Mouse (Mus musculus): Measurements from ENCODE around the gene Crybb3. TPM values are rescaled to one million over a fixed set of nuclear protein-coding genes. Genes with fewer than 3 reads are reported as not detected.

The Crybb3 gene
- polyA plus RNA-seq, 1 experiment from 2014 or later = 1.8 TPM

GRCm38 (mm10) chr5:113100422-113100821, 19.0 kb upstream of the Crybb3 start:
- H3K9me3 ChIP-seq = no peaks in the 10 kb centered on the region
- H3K36me3 ChIP-seq = peaks cover 10% of the 10 kb centered on the region
- 81% methylated on average over 11 of the region's 11 CpGs for WGBS
- H3K4me2 ChIP-seq = no peak overlapping the region
- no peak overlapping the region for H3K4me3 ChIP-seq
- no peak overlapping the region for H3K9ac ChIP-seq
- no peak for ATAC-seq (ENCODE audit: insufficient number of reproducible peaks, low FRiP score, low TSS enrichment, low read depth)
- H3K27ac ChIP-seq = no peak overlapping the region
- no peaks in the 10 kb centered on the region for H3K27me3 ChIP-seq
- peaks cover 4% of the 10 kb centered on the region; the same call in 1 of the 2 replicates for H3K4me1 ChIP-seq

- no peak overlapping the region for H3K4me3 ChIP-seq
- 0 out of 2 replicates have a peak, but pooled peaks have one; percentile 22 for ATAC-seq (ENCODE audit: insufficient number of reproducible peaks, low FRiP score, low TSS enrichment, low read depth)
- 23% methylated on average over 1 of the region's 1 CpGs for WGBS
- H3K27me3 ChIP-seq = no peaks in the 10 kb centered on the region
- H3K9ac ChIP-seq = no peak overlapping the region
- no peak overlapping the region for H3K4me2 ChIP-seq
- H3K36me3 ChIP-seq = peaks cover 16% of the 10 kb centered on the region
- 0 out of 2 replicates have a peak, but pooled peaks cover 4% of the 10 kb centered on the region for H3K4me1 ChIP-seq
- no peak overlapping the region for H3K27ac ChIP-seq
- H3K9me3 ChIP-seq = no peaks in the 10 kb centered on the region
Observed at GRCm38 (mm10) chr5:113099546-113099945, 18.2 kb upstream of the Crybb3 start.

GRCm38 (mm10) chr5:113097551-113097950, 16.2 kb upstream of the Crybb3 start:
- H3K27me3 ChIP-seq = no peaks in the 10 kb centered on the region
- no peak overlapping the region for H3K4me3 ChIP-seq
- H3K4me2 ChIP-seq = no peak overlapping the region
- H3K9me3 ChIP-seq = no peaks in the 10 kb centered on the region
- no peak overlapping the region for H3K27ac ChIP-seq
- no peak overlapping the region for H3K9ac ChIP-seq
- ATAC-seq (ENCODE audit: insufficient number of reproducible peaks, low FRiP score, low TSS enrichment, low read depth) = no peak
- 89% methylated on average over 17 of the region's 17 CpGs for WGBS
- peaks cover 21% of the 10 kb centered on the region for H3K36me3 ChIP-seq
- no peaks in the 10 kb centered on the region for H3K4me1 ChIP-seq

- H3K9me3 ChIP-seq = no peaks in the 10 kb centered on the region
- no peak for ATAC-seq (ENCODE audit: insufficient number of reproducible peaks, low FRiP score, low TSS enrichment, low read depth)
- H3K27me3 ChIP-seq = no peaks in the 10 kb centered on the region
- no peak overlapping the region for H3K4me2 ChIP-seq
- no peak overlapping the region for H3K27ac ChIP-seq
- 91% methylated on average over 18 of the region's 18 CpGs for WGBS
- peaks cover 41% of the 10 kb centered on the region for H3K36me3 ChIP-seq
- peaks cover 3% of the 10 kb centered on the region; the same call in 1 of the 2 replicates for H3K4me1 ChIP-seq
- H3K9ac ChIP-seq = no peak overlapping the region
- no peak overlapping the region for H3K4me3 ChIP-seq
Observed at GRCm38 (mm10) chr5:113095456-113095855, 14.1 kb upstream of the Crybb3 start.

DNA sequence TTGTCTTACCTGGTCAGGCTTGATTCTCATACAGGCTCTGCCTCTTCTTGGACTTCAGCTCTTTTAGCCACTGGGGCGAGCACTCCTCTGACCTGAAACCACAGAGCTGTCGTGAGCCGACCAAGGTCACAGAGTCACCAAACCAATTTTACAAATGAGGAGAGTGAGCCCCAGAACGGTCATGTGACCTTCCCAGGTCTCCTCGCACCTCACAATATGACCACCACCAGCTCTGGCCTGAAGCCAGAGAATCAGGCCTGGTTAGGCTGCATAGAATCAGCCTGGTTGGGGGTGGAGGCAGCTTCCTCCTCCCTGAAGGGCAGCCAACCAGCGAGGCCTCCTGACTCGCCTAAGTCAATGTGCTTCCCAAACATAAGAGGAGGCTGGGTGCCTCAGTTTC, 11.0 kb upstream of the Crybb3 start:
- Histone ChIP-seq H3K4me3 (no peak overlapping the region), H3K36me3 (peaks cover 49% of the 10 kb centered on the region), H3K9me3 (no peaks in the 10 kb centered on the region), H3K27me3 (no peaks in the 10 kb centered on the region), H3K4me1 (peaks cover 3% of the 10 kb centered on the region; the same call in 1 of the 2 replicates), H3K4me2 (no peak overlapping the region), H3K27ac (no peak overlapping the region), H3K9ac (no peak overlapping the region)
- 63% methylated on average over 7 of the region's 7 CpGs for WGBS
- no peak for ATAC-seq (ENCODE audit: insufficient number of reproducible peaks, low FRiP score, low TSS enrichment, low read depth)

- no peaks in the 10 kb centered on the region for H3K9me3 ChIP-seq
- peaks cover 41% of the 10 kb centered on the region for H3K36me3 ChIP-seq
- peaks cover 3% of the 10 kb centered on the region; the same call in 1 of the 2 replicates for H3K4me1 ChIP-seq
- no peak for ATAC-seq (ENCODE audit: insufficient number of reproducible peaks, low FRiP score, low TSS enrichment, low read depth)
- no peak overlapping the region for H3K27ac ChIP-seq
- H3K9ac ChIP-seq = no peak overlapping the region
- WGBS = 53% methylated on average over 5 of the region's 5 CpGs
- H3K27me3 ChIP-seq = no peaks in the 10 kb centered on the region
- H3K4me3 ChIP-seq = no peak overlapping the region
- H3K4me2 ChIP-seq = no peak overlapping the region
Observed at GRCm38 (mm10) chr5:113091162-113091561, 9.8 kb upstream of the Crybb3 start.

- 84% methylated on average over 11 of the region's 11 CpGs for WGBS
- Histone ChIP-seq H3K4me2 (no peak overlapping the region), H3K36me3 (peaks cover 40% of the 10 kb centered on the region), H3K9ac (no peak overlapping the region), H3K4me3 (no peak overlapping the region), H3K27me3 (no peaks in the 10 kb centered on the region), H3K27ac (no peak overlapping the region), H3K4me1 (peaks cover 3% of the 10 kb centered on the region; the same call in 1 of the 2 replicates), H3K9me3 (no peaks in the 10 kb centered on the region)
- ATAC-seq (ENCODE audit: insufficient number of reproducible peaks, low FRiP score, low TSS enrichment, low read depth) = no peak
Observed at GRCm38 (mm10) chr5:113090750-113091149, 9.4 kb upstream of the Crybb3 start.

DNA sequence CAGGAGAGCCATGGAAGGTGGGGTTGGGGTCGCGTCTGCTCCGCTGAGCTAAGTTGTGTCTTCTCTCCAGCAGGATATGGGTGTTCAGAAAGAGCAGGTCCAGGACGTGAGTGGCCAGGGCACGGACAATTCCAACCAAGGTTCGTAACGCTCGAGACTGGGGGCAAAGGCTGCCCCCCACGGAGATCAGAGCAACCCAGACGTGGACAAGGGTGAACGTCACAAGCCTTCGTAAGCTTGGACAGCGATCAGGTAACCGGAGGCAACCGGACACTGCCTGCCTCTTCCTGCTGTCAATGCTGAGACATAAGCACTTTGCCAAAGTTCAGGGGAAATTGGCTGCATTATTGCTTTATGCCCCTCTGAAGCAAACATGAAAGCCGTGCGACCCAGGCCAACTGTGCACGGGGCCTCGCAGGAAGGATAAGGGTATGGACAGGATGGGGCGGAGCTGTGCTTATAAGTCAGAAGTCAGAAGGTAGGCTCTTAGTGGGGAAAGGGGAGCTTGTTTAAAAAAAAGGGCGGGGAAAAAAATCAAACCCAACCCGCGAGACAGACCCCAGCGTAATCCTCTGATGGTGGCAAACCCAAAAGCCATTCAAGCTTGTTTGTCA, 8.8 kb upstream of the Crybb3 start:
- H3K4me2 ChIP-seq = no peak overlapping the region
- H3K27me3 ChIP-seq = no peaks in the 10 kb centered on the region
- no peak for ATAC-seq (ENCODE audit: insufficient number of reproducible peaks, low FRiP score, low TSS enrichment, low read depth)
- H3K4me1 ChIP-seq = peaks cover 3% of the 10 kb centered on the region; the same call in 1 of the 2 replicates
- no peaks in the 10 kb centered on the region for H3K9me3 ChIP-seq
- no peak overlapping the region for H3K27ac ChIP-seq
- no peak overlapping the region for H3K4me3 ChIP-seq
- no peak overlapping the region for H3K9ac ChIP-seq
- WGBS = 85% methylated on average over 24 of the region's 24 CpGs
- H3K36me3 ChIP-seq = peaks cover 37% of the 10 kb centered on the region

DNA sequence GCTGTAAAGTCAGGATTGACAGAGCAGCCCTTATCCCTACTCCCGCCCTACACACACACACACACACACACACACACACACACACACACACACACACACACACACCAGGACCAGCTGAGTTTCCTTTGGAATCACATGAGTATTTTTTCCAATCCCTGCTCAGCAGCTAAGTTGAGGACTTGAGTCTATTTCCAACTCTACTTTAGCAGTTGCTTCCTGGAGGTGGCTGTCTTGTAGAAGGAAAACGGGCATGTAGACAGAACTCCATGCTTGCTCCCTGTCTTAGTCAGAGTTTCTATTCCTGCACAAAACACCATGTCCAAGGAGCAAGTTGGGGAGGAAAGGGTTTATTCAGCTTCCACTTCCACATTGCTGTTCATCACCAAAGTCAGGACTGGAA, 6.1 kb upstream of the Crybb3 start:
- 67% methylated on average over 2 of the region's 2 CpGs for WGBS
- H3K9ac ChIP-seq = no peak overlapping the region
- no peak for ATAC-seq (ENCODE audit: insufficient number of reproducible peaks, low FRiP score, low TSS enrichment, low read depth)
- no peaks in the 10 kb centered on the region for H3K27me3 ChIP-seq
- no peak overlapping the region for H3K4me2 ChIP-seq
- H3K9me3 ChIP-seq = no peaks in the 10 kb centered on the region
- H3K4me3 ChIP-seq = no peak overlapping the region
- H3K36me3 ChIP-seq = peaks cover 27% of the 10 kb centered on the region
- H3K4me1 ChIP-seq = peaks cover 7% of the 10 kb centered on the region; the same call in 1 of the 2 replicates
- no peak overlapping the region for H3K27ac ChIP-seq

- Histone ChIP-seq H3K9me3 (no peaks in the 10 kb centered on the region), H3K27ac (no peak overlapping the region), H3K9ac (no peak overlapping the region), H3K27me3 (no peaks in the 10 kb centered on the region), H3K4me3 (no peak overlapping the region), H3K4me1 (peaks cover 8% of the 10 kb centered on the region; the same call in 1 of the 2 replicates), H3K36me3 (peaks cover 22% of the 10 kb centered on the region), H3K4me2 (no peak overlapping the region)
- no peak for ATAC-seq (ENCODE audit: insufficient number of reproducible peaks, low FRiP score, low TSS enrichment, low read depth)
- 63% methylated on average over 4 of the region's 4 CpGs for WGBS
Observed at GRCm38 (mm10) chr5:113086990-113087389, 5.6 kb upstream of the Crybb3 start.

GRCm38 (mm10) chr5:113086439-113086838, 5.1 kb upstream of the Crybb3 start:
- no peak for ATAC-seq (ENCODE audit: insufficient number of reproducible peaks, low FRiP score, low TSS enrichment, low read depth)
- 79% methylated on average over 12 of the region's 12 CpGs for WGBS
- no peak overlapping the region for H3K4me3 ChIP-seq

GRCm38 (mm10) chr5:113085931-113086330, 4.5 kb upstream of the Crybb3 start:
- no peak for ATAC-seq (ENCODE audit: insufficient number of reproducible peaks, low FRiP score, low TSS enrichment, low read depth)
- Histone ChIP-seq H3K36me3 (peaks cover 13% of the 10 kb centered on the region), H3K9ac (no peak overlapping the region), H3K4me3 (no peak overlapping the region), H3K9me3 (no peaks in the 10 kb centered on the region), H3K27ac (no peak overlapping the region), H3K27me3 (no peaks in the 10 kb centered on the region), H3K4me1 (peaks cover 7% of the 10 kb centered on the region; the same call in 1 of the 2 replicates), H3K4me2 (no peak overlapping the region)
- 68% methylated on average over 2 of the region's 2 CpGs for WGBS

More at GRCm38 (mm10) chr5:113086439-113086838, 5.1 kb upstream of the Crybb3 start:
- Histone ChIP-seq H3K36me3 (peaks cover 17% of the 10 kb centered on the region), H3K4me2 (no peak overlapping the region), H3K27me3 (no peaks in the 10 kb centered on the region), H3K27ac (no peak overlapping the region), H3K9me3 (no peaks in the 10 kb centered on the region), H3K4me1 (peaks cover 8% of the 10 kb centered on the region; the same call in 1 of the 2 replicates), H3K9ac (no peak overlapping the region)
